Mouse (Mus musculus) small intestine, adult 2 months (tissue): Measurements from ENCODE around the gene E330017A01Rik.
"Not testable (repeated sequence)": the region's sequence is repeated elsewhere in the genome, so short reads cannot be mapped to it uniquely, and the experiment has no call there.

Experiments
- CTCF ChIP-seq: fragments of 200-500 bp; IDR thresholded peaks from 2 replicates; pipeline ENCODE4 v1.5.1; 2012; ENCODE audit warnings: low read depth, mild to moderate bottlenecking, control low read depth, inconsistent platforms, low read length, moderate library complexity, mixed read lengths; ENCODE audit not compliant: insufficient replicate concordance, insufficient read length; ENCODE audit errors: extremely low read depth
- POLR2A ChIP-seq: fragments of 200-500 bp; IDR thresholded peaks from 2 replicates; pipeline ENCODE4 v1.6.1; 2012; ENCODE audit warnings: low read depth, mild to moderate bottlenecking, control low read depth, inconsistent platforms, low read length, moderate library complexity

- TF ChIP-seq POLR2A, CTCF: not testable (repeated sequence)
Measured at GRCm38 (mm10) chr16:58665137-58665536, 26.6 kb upstream of the E330017A01Rik start.
